Mouse (Mus musculus) small intestine, adult 2 months (tissue): ENCODE data around the gene Slc10a1.

Experiments used
- CTCF ChIP-seq: fragments of 200-500 bp; IDR thresholded peaks from 2 replicates; pipeline ENCODE4 v1.5.1; 2012; ENCODE audit warnings: low read depth, mild to moderate bottlenecking, control low read depth, inconsistent platforms, low read length, moderate library complexity, mixed read lengths; ENCODE audit not compliant: insufficient replicate concordance, insufficient read length; ENCODE audit errors: extremely low read depth
- POLR2A ChIP-seq: fragments of 200-500 bp; IDR thresholded peaks from 2 replicates; pipeline ENCODE4 v1.6.1; 2012; ENCODE audit warnings: low read depth, mild to moderate bottlenecking, control low read depth, inconsistent platforms, low read length, moderate library complexity

DNA sequence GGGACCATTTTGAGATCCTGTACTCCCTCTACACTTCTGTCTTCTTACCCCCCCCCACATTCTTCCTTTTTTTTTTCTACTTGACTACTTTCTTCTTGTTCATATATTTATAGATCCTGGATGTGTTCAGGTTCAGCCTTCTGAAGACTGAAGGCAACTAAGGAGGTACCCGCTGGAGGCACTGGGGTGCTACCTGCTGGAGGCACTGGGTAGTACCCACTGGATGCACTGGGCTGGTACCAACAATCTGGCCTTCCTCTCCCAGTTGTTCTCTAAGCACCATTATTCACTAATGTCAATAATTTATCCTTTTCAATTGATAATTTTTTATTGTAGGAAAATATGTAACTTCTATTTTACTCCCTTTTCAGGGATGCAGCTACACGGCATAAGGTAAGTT is 43.5 kb upstream of the Slc10a1 start:
- TF ChIP-seq CTCF (no peak), POLR2A (no peak)
